Mouse (Mus musculus): ENCODE measurements at regions not wholly inside any gene's neighbourhood (a gene's known extent, or its start where the extent isn't known, plus 50 kb on each side); places are given as distances from the start of the nearest gene placed in this dataset.

- TF ChIP-seq POLR2A (IDR thresholded peaks at IDR 0.05; ENCODE audit: low read depth, low read length) = no peak
- TF ChIP-seq CTCF (IDR thresholded peaks at IDR 0.05; ENCODE audit: borderline replicate concordance, insufficient read depth, low read length) = no peak
- Histone ChIP-seq H3K4me1 (ENCODE audit: control insufficient read depth, insufficient read depth, low read length) (no peaks in the 10 kb centered on the region), H3K4me3 (ENCODE audit: insufficient read depth, low read length) (no peak overlapping the region), H3K27ac (ENCODE audit: insufficient read depth, low read length) (no peak overlapping the region)
Measured at GRCm38 (mm10) chr16:93013256-93013655, 187.3 kb upstream of the Runx1 start.

DNA sequence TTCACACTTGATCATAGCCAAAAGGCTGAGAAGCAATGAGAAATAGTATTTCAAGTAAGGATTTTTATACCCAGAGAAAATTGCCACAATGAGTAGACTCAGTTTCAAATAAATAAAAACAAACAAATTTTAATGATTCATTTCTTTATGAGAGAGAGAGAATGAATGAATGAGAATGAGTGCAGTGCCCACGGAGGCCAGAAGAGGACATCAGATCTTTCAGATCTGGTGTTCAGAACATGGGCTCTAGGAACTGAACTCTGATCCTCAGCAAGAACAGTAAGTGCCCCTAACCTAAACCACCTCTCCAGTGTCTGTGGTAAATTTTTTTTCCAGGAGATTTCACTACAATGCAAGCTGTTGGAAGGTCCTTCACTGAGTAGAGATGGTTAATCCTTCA, 185.5 kb upstream of the Runx1 start:
- Histone ChIP-seq H3K4me1 (ENCODE audit: control insufficient read depth, insufficient read depth, low read length) (no peaks in the 10 kb centered on the region), H3K27ac (ENCODE audit: insufficient read depth, low read length) (no peak overlapping the region), H3K4me3 (ENCODE audit: insufficient read depth, low read length) (no peak overlapping the region)
- TF ChIP-seq CTCF (IDR thresholded peaks at IDR 0.05; ENCODE audit: borderline replicate concordance, insufficient read depth, low read length) (no peak), POLR2A (IDR thresholded peaks at IDR 0.05; ENCODE audit: low read depth, low read length) (no peak)

GRCm38 (mm10) chr16:93006321-93006984, 180.5 kb upstream of the Runx1 start:
- H3K4me3 ChIP-seq (ENCODE audit: insufficient read depth, low read length) = no peak overlapping the region
- peak overlapping the region; percentile 88 for H3K27ac ChIP-seq (ENCODE audit: insufficient read depth, low read length)
- peaks cover 3% of the 10 kb centered on the region for H3K4me1 ChIP-seq (ENCODE audit: control insufficient read depth, insufficient read depth, low read length)
- TF ChIP-seq POLR2A (IDR thresholded peaks at IDR 0.05; ENCODE audit: low read depth, low read length) (no peak), CTCF (IDR thresholded peaks at IDR 0.05; ENCODE audit: borderline replicate concordance, insufficient read depth, low read length) (no peak)

GRCm38 (mm10) chr16:93005470-93005869, 179.5 kb upstream of the Runx1 start:
- H3K4me3 ChIP-seq (ENCODE audit: insufficient read depth, low read length) = no peak overlapping the region
- no peak for TF ChIP-seq CTCF (IDR thresholded peaks at IDR 0.05; ENCODE audit: borderline replicate concordance, insufficient read depth, low read length)
- TF ChIP-seq POLR2A (IDR thresholded peaks at IDR 0.05; ENCODE audit: low read depth, low read length) = no peak
- H3K27ac ChIP-seq (ENCODE audit: insufficient read depth, low read length) = no peak overlapping the region
- H3K4me1 ChIP-seq (ENCODE audit: control insufficient read depth, insufficient read depth, low read length) = peaks cover 3% of the 10 kb centered on the region

- peaks cover 3% of the 10 kb centered on the region for H3K4me1 ChIP-seq (ENCODE audit: control insufficient read depth, insufficient read depth, low read length)
- no peak for TF ChIP-seq POLR2A (IDR thresholded peaks at IDR 0.05; ENCODE audit: low read depth, low read length)
- TF ChIP-seq CTCF (IDR thresholded peaks at IDR 0.05; ENCODE audit: borderline replicate concordance, insufficient read depth, low read length) = no peak
- H3K4me3 ChIP-seq (ENCODE audit: insufficient read depth, low read length) = no peak overlapping the region
- no peak overlapping the region for H3K27ac ChIP-seq (ENCODE audit: insufficient read depth, low read length)
Measured at GRCm38 (mm10) chr16:93003830-93004229, 177.9 kb upstream of the Runx1 start.

DNA sequence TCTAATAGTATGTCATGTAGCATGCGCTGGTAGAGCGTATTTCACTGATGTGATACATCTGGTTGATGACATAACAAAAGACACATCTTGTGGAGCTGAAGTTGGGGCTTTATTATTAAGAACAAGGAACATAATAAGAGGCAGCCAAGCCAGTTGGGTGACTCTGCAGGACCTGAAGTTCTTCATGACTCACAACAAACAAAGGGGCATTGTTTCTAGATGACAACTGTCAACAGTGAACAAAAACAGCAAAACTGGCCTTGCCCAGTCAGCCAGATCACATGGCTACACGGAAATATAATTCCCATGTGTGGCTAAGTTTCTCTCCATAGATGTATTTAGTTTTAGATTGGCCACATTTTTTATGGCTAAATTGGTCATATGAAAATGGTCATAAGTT, 172.7 kb upstream of the Runx1 start:
- no peaks in the 10 kb centered on the region for H3K4me1 ChIP-seq (ENCODE audit: control insufficient read depth, insufficient read depth, low read length)
- no peak overlapping the region for H3K4me3 ChIP-seq (ENCODE audit: insufficient read depth, low read length)
- no peak for TF ChIP-seq POLR2A (IDR thresholded peaks at IDR 0.05; ENCODE audit: low read depth, low read length)
- no peak for TF ChIP-seq CTCF (IDR thresholded peaks at IDR 0.05; ENCODE audit: borderline replicate concordance, insufficient read depth, low read length)
- H3K27ac ChIP-seq (ENCODE audit: insufficient read depth, low read length) = no peak overlapping the region

- Histone ChIP-seq H3K4me1 (ENCODE audit: control insufficient read depth, insufficient read depth, low read length) (no peaks in the 10 kb centered on the region), H3K27ac (ENCODE audit: insufficient read depth, low read length) (peak overlapping the region; percentile 88), H3K4me3 (ENCODE audit: insufficient read depth, low read length) (no peak overlapping the region)
- TF ChIP-seq CTCF (IDR thresholded peaks at IDR 0.05; ENCODE audit: borderline replicate concordance, insufficient read depth, low read length) (no peak), POLR2A (IDR thresholded peaks at IDR 0.05; ENCODE audit: low read depth, low read length) (0 out of 2 replicates have a peak, but pooled peaks have one; percentile 47)
Measured at GRCm38 (mm10) chr16:92997636-92998035, 171.7 kb upstream of the Runx1 start.

DNA sequence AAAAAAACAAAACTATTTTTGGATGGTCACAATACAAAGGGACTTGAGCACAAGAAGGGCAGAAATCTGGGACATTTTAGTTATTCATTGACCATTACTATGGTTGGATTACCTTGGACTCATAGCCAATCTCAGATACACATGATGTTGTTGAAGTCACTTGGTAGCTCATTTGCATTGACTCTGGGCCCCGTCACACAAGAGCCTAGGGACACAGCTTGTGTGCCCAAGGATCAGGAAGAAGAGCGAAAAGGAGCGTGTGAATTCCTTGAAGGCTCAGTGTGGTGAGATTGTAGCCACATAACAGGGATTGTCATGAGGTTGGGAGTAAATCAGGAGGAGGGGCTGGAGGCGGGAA, 170.0 kb upstream of the Runx1 start:
- TF ChIP-seq CTCF (IDR thresholded peaks at IDR 0.05; ENCODE audit: borderline replicate concordance, insufficient read depth, low read length) = no peak
- no peak for TF ChIP-seq POLR2A (IDR thresholded peaks at IDR 0.05; ENCODE audit: low read depth, low read length)
- Histone ChIP-seq H3K27ac (ENCODE audit: insufficient read depth, low read length) (no peak overlapping the region), H3K4me1 (ENCODE audit: control insufficient read depth, insufficient read depth, low read length) (no peaks in the 10 kb centered on the region), H3K4me3 (ENCODE audit: insufficient read depth, low read length) (no peak overlapping the region)

DNA sequence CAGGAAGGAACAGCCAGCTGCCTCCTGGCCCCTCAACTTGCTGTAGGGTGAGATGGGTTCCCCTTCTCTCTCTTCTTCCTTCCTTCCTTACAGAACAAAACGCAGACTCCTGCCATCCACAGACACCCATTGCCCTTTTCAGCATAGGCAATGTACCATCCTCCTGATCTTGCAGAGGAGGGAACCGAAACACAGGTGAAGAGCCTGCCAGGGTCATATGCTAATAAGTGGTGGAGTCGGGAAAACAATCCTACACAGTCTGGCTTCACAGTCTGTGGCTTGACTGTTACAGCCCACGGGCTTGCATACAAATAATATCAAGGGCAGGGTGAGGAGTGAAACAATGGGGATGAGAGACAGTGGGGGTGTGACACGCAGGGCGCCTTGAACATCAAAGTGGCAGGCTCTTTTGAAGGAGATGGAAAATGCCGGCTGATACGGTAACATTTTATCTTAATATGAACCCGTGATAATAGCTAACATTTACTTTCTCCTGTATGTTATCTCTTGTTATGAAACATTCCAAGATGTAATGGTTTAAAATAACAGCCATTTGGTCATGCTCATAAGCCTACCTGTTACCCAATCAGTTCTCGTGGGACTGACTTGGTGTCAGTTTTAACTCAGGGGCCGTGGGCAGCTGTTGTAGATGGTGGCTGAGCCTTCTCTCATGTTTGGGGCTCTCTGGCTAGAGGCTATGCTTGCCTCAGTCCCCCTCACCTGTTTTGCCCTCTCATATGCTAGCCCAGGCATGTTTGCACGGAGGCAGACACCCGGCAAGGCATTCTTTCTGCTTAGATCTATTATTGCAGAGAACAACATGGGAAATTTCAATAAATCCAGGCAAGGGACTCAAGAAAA, 169.4 kb upstream of the Runx1 start:
- H3K27ac ChIP-seq (ENCODE audit: insufficient read depth, low read length) = no peak overlapping the region
- no peak for TF ChIP-seq POLR2A (IDR thresholded peaks at IDR 0.05; ENCODE audit: low read depth, low read length)
- H3K4me1 ChIP-seq (ENCODE audit: control insufficient read depth, insufficient read depth, low read length) = no peaks in the 10 kb centered on the region

DNA sequence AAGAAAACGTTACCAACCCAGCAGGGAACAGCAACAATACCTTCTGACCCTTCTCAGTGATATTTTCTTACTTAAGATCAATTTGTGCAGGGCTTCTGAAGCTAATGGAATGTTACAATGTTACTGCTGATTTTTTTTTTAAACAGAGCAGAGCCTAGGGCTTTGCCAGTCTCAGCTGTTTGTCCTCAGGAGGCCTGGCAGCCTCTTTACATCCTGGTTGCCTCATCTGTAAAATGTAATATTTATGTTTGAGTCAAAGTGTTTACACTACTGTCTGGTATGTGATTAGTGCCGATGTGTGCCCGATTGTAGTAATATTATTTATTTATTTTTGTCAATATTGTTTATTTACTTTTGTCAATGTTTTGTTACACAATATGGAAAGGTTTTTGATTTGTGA, 166.9 kb upstream of the Runx1 start:
- Histone ChIP-seq H3K27ac (ENCODE audit: insufficient read depth, low read length) (no peak overlapping the region), H3K4me1 (ENCODE audit: control insufficient read depth, insufficient read depth, low read length) (no peaks in the 10 kb centered on the region), H3K4me3 (ENCODE audit: insufficient read depth, low read length) (no peak overlapping the region)
- TF ChIP-seq POLR2A (IDR thresholded peaks at IDR 0.05; ENCODE audit: low read depth, low read length) (no peak), CTCF (IDR thresholded peaks at IDR 0.05; ENCODE audit: borderline replicate concordance, insufficient read depth, low read length) (no peak)

More for the DNA sequence above, 169.4 kb upstream of the Runx1 start:
- no peak overlapping the region for H3K4me3 ChIP-seq (ENCODE audit: insufficient read depth, low read length)

Measured in embryonic fibroblast, embryonic 13.5 days (primary cell).